Mouse (Mus musculus): ENCODE results near the gene Prr5l.

Gene Prr5l

GRCm38 (mm10) chr2:101882998-101883397 lies at the start of gene Prr5l:
Gene Prr5l, minus strand, starts transcription at chr2:101883027.
- DNase-seq, result peak; percentile 33

DNA sequence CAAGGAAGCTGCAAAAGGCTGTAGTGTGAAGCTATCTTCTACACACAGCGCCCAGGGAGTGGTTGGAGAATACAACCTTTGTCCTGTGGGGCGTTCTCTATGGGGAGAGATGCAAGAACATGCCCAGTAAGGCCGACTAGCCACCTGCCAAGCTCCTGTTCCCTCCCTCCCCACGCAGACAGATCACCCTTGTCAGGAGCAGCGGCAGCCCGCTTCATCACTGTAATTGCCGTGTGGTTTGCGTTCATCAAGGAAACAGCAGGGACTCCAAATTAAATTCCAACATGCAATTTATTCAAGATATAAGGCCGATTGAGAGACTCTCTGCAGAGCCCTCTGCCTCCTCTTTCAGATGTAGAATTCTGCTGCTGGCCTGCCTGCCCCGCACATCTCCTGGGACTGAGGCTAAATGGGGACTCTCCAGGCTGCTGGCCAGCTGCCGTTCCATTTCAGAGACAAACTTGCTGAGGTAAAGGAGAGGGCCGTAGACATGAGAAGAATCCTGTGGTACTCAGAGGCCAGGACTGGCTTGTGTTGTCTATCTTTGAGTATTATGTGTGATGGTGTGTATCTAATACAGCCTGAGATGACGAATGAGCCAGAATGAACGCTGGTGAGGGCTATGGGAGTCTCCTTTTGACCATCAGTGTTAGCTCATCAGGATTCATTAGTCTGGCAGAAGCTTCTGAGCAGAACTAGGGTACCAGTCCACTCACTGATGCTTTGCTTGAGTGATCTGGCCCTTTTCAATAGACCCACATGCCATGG lies 49.5 kb upstream of the Prr5l start:
- DNase-seq, result no peak

- no peak for DNase-seq
Observed at GRCm38 (mm10) chr2:101925591-101926188, 42.9 kb upstream of the Prr5l start.

DNA sequence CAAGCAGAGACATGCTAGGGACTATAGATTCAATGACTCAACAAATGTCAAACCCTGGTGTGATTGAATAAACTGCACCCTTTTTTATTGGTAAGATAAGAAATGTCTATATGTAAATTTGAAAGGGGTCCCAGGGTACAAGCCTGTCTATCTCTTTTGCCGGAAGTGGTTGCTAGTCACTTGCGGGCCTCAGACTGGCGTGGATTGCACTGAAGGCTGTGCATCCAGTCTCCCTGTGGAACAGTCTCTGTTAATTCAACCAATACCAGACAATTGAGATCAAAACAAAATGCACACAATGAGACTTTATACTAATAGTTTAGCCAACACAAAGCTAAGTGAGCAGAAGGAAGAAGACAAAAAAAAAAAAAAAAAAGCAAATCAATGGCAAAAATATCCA lies 42.4 kb upstream of the Prr5l start:
- DNase-seq, result no peak

- no peak for DNase-seq
Observed at GRCm38 (mm10) chr2:101923181-101923580, 40.4 kb upstream of the Prr5l start.

DNA sequence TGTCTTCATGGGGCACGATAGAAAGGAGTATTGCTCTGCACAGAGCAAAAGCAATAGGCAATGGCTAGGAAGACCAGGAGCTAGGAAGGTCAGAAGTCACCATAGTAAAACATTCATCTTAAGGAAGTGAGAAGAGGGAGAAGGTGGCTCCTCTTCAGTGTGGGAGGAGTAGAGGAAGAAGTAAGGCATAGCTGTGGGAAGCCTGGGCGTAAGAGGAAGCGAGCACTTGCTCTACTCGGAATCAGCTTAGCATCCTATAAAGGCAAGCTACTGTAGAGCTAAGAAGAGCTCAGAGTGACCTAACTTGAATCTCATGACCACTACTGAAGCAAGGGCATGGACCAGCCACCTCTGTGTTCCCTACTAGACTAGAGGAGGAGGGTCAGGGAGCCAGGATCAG lies 39.5 kb upstream of the Prr5l start:
- no peak for DNase-seq

DNA sequence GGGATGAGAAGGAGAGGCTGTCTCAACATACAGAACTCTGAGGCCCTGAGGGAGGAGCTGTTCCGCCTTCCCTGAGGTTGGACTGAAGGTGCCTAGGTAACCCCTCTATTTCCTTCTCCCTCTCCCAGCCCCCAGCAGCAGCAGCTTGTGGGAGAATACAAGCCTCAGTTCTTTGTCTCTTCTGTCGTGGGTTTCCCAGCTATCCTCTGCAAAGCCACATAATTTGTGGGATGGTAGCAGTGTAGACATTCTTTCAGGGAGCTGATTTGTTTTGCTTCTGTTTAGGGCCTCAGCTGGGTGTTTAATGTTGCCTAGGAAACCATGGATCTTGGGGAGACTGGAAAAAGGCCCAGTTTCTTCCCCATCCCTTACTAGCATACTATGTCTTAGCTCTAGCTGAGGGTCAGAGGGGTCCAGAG lies 37.3 kb upstream of the Prr5l start:
- no peak for DNase-seq

- no peak for DNase-seq
Observed at GRCm38 (mm10) chr2:101918518-101918917, 35.7 kb upstream of the Prr5l start.

DNA sequence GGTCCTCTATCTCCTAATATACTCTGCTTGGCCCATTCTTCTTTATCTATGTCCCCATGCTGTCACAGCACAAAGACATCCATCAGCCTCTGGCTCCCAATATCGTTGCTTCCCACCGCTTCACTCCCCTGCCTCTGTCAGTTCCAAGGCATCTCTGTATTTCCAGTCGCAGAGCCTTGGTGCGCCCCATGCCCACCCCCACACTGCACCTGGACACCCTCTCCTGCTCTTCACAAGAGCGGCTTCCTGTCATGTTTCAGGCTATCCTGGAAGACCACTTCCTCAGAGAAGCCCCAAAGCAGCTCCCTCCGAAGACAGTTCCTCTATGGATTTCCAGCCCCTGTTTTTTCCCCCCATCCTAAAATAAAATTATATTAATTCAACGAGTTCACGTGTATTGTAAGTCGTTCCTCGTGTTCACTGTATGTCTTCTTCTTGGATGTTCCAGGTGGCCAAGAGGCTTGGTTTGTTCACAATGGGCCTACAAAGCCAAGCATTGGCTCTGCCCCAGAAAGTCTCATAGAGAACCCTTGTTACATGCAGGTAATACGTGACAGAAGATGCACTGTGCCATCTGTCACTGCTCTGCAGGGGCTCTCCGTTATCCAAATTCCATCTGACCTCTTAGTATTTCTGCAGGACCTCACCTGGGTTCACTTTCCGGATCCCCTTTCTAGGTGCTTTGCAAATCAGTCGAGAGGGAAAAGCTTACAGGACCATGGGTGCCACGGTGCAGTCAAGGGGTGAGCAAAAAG lies 26.7 kb upstream of the Prr5l start:
- DNase-seq, result no peak

GRCm38 (mm10) chr2:101908773-101909172 lies 25.9 kb upstream of the Prr5l start:
- DNase-seq, result peak; percentile 68

DNA sequence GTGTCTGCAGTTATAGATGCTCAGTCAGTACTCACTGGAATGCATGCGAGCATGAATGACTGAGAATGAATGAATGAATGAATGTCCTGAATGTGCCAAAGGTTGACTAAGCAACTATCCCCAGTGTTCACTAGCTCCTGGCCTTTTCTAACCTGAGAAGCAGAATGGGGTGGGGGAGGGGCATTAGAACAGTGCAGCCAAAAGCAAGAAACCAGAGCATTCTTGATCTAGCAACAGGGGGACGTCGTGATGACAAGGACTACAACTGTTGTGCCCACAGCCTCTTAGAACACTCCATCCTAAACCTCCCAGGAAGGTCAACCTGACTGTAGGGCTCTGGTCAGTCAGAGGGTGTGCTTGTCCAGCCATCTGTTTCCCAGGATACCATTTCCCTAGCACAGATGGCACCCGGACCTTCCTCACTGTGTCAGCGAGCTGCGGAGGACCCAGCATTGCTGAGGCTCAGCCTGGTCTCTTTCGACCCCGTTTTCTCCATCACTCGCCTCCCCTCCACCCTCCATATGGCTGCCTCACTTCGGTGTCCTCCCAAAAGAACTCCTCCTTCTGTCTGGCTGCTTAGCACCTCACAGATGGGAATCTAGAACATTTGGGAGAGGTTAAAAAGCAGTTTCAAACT lies 24.7 kb upstream of the Prr5l start:
- DNase-seq, result peak; percentile 57

DNA sequence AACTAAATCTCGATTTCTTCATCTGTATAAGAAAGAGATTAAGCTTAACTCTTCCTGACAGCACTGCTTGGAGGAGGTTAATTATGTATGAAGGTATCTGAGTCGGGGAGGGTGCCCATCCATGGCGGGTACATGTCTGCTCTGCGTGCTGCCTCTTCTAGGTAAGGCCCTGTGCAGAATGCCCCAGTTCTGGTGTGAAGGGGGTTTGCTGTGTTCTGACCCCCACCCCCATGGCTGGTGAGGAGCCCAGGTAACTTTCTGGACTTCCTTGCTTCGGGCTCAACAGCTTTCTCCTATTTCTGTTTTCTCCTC lies 23.5 kb upstream of the Prr5l start:
- no peak for DNase-seq

GRCm38 (mm10) chr2:101905534-101906378 lies 22.9 kb upstream of the Prr5l start:
- peak; percentile 79 for DNase-seq

GRCm38 (mm10) chr2:101902196-101902595 lies 19.4 kb upstream of the Prr5l start:
- no peak for DNase-seq

- DNase-seq, result no peak
Observed at GRCm38 (mm10) chr2:101896425-101897204, 13.8 kb upstream of the Prr5l start.

- DNase-seq, result no peak
Observed at GRCm38 (mm10) chr2:101894126-101894525, 11.3 kb upstream of the Prr5l start.

DNA sequence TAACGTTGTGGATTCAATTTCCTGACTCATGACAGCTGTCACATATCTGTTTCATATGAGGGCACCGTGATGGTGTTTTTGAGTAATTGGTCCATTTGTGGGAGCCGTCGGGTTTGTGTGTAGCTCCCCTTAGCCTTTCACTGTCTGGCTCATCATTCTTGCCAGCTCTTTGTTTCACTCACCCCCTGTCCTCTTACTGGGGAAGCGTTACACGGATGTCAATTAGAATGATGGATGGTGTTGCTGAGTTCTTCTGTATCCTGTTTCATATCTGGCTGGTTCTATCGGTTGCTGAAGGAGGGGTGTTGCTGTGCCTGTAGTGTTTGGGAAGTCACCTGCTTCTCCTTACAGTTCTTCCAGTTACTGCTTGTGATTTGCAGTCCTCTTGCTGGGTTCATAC lies 8.3 kb upstream of the Prr5l start:
- DNase-seq, result no peak

DNA sequence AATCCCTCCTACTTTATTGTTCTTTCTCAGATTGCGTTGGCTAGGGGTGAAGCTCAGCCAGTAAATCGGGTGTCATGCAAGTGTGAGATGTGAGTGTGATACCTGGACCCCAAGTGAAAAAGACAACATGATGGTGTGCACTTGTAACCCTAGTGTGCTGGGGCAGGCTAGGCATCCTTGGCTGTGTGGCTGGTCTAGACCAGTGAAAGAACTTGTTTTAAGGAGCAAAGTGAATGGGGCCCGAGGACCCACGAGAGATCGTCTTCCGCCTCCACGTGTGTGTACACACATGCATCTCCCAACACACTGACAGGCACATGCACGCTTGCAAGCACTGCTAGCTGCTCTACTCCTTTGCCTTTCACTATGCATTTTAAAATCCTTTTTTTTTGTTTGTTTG lies 6.1 kb upstream of the Prr5l start:
- DNase-seq, result no peak

- peak; percentile 95 for DNase-seq
Observed at GRCm38 (mm10) chr2:101885768-101886438, 3.1 kb upstream of the Prr5l start, which contains the start of gene Commd9. Gene Commd9, plus strand, starts transcription at chr2:101886247.

- no peak for DNase-seq
Observed at GRCm38 (mm10) chr2:101884286-101884685, 1.5 kb upstream of the Prr5l start.
